Mouse (Mus musculus): ENCODE results near the gene Sap18. TPM values are rescaled to one million over a fixed set of nuclear protein-coding genes. Genes with fewer than 3 reads are reported as not detected.

Sap18 gene
- polyA plus RNA-seq, 1 experiment = 3.6 TPM

Other genes with a start within 250 kb of the Sap18 start
- 3.0 and 3.8 TPM in 2 replicates for gene Eef1akmt1, start 226.6 kb upstream of the Sap18 start, polyA plus RNA-seq (2012; rRNA removed)
- gene Xpo4, start 132.8 kb upstream of the Sap18 start, polyA plus RNA-seq (2012; rRNA removed) = 0.58 and 0.66 TPM in 2 replicates
- gene Gm49361, start 52.1 kb upstream of the Sap18 start, polyA plus RNA-seq (2012; rRNA removed) = 1.9 and 2.9 TPM in 2 replicates
- gene Lats2, start 39.8 kb upstream of the Sap18 start, polyA plus RNA-seq (2012; rRNA removed) = 11.7 and 23.0 TPM in 2 replicates
- 0.17 and 0.55 TPM in 2 replicates for gene Ska3, start 28.0 kb downstream of the Sap18 start, polyA plus RNA-seq (2012; rRNA removed)
- gene Mrpl57, start 28.1 kb downstream of the Sap18 start, polyA plus RNA-seq (2012; rRNA removed) = 36.4 and 52.9 TPM in 2 replicates
- 0.85 and 2.0 TPM in 2 replicates for gene Zdhhc20, start 92.1 kb downstream of the Sap18 start, polyA plus RNA-seq (2012; rRNA removed)
- 10.7 and 26.8 TPM in 2 replicates for gene Micu2, start 201.1 kb downstream of the Sap18 start, polyA plus RNA-seq (2012; rRNA removed)

Data from small intestine, adult 2 months (tissue).